Mouse (Mus musculus): ENCODE measurements around the gene Gm10837. TPM values are rescaled to one million over a fixed set of nuclear protein-coding genes. Genes with fewer than 3 reads are reported as not detected.

The Gm10837 gene
- total RNA-seq, 2 experiments from 2014 or later: not detected

DNA sequence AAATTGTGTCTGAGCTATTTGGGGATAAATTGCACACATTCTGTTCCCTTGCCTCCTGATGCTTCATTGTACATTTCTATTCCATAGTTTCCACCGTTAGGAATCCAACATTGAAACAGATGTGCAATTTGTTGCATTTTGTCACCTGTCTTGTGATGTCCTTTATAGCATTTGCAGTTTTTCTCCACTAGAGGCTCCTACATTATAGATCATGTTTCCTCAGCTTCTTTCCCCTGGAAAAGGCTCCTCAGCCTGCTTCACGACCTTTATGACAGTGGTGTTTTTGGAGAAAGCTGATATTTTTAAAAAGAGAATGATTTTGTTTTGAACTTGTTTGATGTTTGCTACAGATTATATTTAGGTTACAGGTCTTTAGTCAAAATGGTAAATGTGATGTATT, 18.7 kb downstream of the Gm10837 start:
- no peak for DNase-seq
- intact Hi-C loops (cut with DNase I): loop anchor here (2.0 kb wide), 2 partner anchors 130 to 366 kb away; no protein-coding TSS in a partner anchor

DNA sequence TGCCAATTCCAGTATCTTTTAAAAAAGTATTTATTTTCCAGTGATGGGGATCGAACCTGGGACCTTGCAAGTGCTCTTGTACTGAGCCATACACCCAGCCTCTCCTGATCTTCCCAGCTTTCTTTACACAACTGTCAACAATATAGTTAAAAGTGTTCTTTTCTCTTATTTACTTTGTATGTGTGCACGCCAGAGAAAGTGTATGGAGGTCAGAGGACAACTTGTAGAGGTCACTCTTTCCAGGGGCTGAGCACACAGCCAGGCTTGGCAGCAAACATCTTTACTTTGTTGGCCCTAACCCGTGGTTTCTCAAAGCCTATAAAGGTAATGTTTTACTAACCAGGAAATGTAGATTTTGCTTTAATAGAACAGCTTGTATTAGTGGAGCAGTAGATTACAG, 21.1 kb downstream of the Gm10837 start:
- DNase-seq: no peak
- intact Hi-C loops (cut with DNase I): no loop called here

DNA sequence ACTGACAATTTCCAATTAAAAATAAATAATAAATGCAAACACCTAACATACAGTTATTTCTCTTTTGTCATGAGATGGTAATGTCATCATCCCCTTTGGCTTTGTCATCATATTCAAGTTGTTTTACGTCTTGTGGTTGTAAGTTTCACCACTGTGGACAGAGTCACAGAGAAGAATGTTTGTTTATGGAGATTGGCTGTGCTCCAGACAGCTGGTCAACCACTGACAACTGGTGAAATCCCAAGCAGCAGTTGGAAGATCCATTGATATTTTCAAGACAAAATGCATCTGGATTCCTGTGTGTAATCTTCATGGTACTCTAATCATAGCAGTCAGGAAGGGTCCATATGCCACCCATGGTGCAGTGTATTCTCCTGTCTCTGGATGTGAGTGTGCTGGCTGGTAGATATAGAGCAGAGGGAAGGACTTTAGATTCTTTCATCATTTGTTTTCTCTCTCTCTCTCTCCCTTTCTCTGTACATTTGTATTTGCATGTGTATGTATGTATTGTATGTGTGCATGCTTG, 23.2 kb downstream of the Gm10837 start:
- DNase-seq: no peak
- intact Hi-C loops (cut with DNase I): loop anchor here (2.0 kb wide), 1 partner anchor 15 kb away; no protein-coding TSS in a partner anchor

DNA sequence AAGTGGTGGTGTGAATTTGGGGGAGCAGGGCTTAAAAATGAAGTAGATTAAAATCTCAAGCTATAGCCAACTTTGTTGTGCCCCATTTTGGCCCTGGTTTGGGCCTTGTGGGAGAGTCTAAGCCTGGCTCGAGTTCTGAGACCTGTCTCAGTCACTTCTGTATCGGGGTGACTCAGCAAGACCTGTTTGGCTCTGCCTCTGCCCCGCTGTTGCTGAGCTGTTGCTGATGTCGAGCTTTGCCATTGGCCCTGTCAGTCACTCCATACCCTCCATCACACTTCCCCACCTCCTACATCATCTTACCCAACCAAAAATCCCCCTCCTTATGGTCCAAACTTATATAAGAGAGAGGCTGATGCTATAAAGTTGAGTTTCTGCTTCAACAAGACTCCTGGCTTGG, 38.1 kb downstream of the Gm10837 start:
- DNase-seq: no peak
- intact Hi-C loops (cut with DNase I): loop anchor here (2.0 kb wide), 1 partner anchor 16 kb away; no protein-coding TSS in a partner anchor

DNA sequence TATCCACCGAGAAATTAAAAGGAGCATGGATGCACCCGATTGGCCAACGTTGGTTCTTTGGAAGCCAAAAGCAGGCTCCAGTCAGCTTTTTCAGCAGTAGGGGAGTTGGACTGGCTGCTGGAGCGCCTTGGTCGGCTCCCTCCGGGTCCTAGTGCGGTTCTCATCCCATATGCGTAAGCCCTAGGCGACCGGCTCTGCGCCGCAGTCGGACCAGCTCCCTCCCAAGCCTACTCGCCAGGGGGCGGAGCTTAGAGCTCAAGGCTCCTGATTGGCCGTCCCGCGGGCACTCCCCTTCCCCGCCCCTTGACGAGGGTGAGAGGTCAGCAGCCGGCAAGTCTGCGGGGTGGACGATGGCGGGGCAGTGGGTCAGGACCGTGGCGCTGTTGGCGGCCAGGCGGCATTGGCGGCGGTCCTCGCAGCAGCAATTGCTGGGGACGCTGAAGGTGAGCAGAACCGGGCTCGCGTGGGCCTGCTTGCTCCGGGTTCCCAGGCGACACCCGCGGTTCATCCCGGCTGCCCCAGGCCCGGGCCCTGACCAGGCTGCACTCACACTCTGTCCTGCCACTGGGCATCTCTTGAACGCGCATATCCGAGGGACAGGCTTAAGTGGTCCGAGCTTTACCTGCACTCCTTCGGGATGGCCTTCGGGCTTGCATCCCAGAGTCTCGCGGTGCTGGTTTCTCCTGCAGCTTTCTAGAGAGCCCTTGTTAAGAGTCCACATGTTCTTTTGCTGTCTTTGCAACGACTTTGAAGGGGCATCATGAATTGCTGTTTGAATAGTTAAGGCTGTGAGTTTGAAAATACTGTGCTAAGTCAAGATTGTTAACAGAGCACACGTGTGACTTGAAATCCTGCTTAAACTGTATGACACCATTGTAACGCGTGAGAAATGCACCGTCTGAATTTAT, 43.9 kb downstream of the Gm10837 start, which contains the start of gene Pcca:
Pcca (plus strand) TSS at position 308 of the 908 bp plus-strand sequence.
- peak; percentile 97 to 98 for DNase-seq
- intact Hi-C loops (cut with DNase I): loop anchor here (5.0 kb wide), 1 partner anchor 103 kb away; no protein-coding TSS in a partner anchor

DNA sequence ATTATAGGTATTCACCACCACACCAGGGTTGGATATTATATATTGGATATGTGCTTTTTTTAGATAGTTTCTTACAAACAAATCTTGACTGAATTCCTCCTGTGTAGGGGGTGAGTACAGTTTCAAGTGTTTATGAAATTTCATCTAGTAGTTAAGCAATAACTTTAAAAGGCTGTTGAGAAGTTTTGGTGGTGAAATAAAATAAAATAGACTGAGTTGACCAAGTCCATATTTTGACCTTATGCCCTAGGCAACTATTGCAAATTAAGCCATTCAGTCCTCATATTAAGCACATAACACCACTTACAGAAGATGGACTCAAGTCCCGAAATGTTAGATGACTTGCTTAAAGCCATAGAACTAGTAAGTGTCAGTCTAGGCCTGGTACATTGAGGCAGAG, 45.6 kb downstream of the Gm10837 start:
- intact Hi-C loops (cut with DNase I): no loop called here
- no peak for DNase-seq

Other genes starting within 250 kb of the Gm10837 start
- not detected for gene Gm5089, start 39.5 kb upstream of the Gm10837 start, total RNA-seq (2021)
- gene Zic5, start 24.9 kb upstream of the Gm10837 start, total RNA-seq (2021): not detected
- gene Zic2, start 15.2 kb upstream of the Gm10837 start, total RNA-seq (2021): not detected
- 10 to 100 TPM; 36.8 to 40.1 TPM for gene Pcca, start 43.7 kb downstream of the Gm10837 start, total RNA-seq (2021)